8 mouse cellular contexts compared by ENCODE assay signal in genomic region chr6:90537941-90538340, GRCm38 (mm10). TPM values are rescaled to one million over a fixed set of nuclear protein-coding genes. Genes with fewer than 3 reads are reported as not detected.
DNase-seq lines count a peak whose midpoint lies in the region; ATAC-seq and TF ChIP-seq lines count a peak whose summit lies in the region.

No protein-coding gene starts in this region.

- in situ Hi-C loops in CH12.LX (cut with MboI; ENCODE audit: low pct_ligation_motif_present, low pct_unique_long_range_greater_than_20kb, low sequenced_read_pairs) = loop anchor here (25.0 kb wide), 1 partner anchor 876 kb away; no protein-coding TSS in a partner anchor

- TF ChIP-seq POLR2A in CH12.LX (IDR thresholded peaks at IDR 0.05; ENCODE audit: low read depth, low read length) = no peak
- TF ChIP-seq POLR2A in bone marrow macrophage, adult 2 months (IDR thresholded peaks at IDR 0.05; ENCODE audit: borderline replicate concordance, low read depth, low read length) = no peak

- intact Hi-C loops in heart, postnatal 36 days (cut with DNase I) = loop anchor here (1.0 to 5.0 kb wide), 3 partner anchors 37 to 106 kb away; no protein-coding TSS in a partner anchor

- TF ChIP-seq EP300 in CH12.LX (IDR thresholded peaks at IDR 0.05; ENCODE audit: low read length) = no peak

- H3K36me3 ChIP-seq in CH12.LX (replicated peaks in 1 of 2; ENCODE audit: control insufficient read depth in 1 of 2, insufficient read depth in 1 of 2, low read length in 1 of 2) = no peaks in the 10 kb centered on the region
- H3K36me3 ChIP-seq in forebrain, embryonic 10.5 days (replicated peaks) = no peaks in the 10 kb centered on the region
- H3K36me3 ChIP-seq in lung, embryonic 14.5 days (ENCODE audit: insufficient read depth) = no peaks in the 10 kb centered on the region

- peak; percentile 72 for TF ChIP-seq RAD21 in CH12.LX (IDR thresholded peaks at IDR 0.05; ENCODE audit: low read depth, low read length)

- H3K4me2 ChIP-seq in CH12.LX (ENCODE audit: insufficient read depth, low read depth, poor library complexity, severe bottlenecking) = no peak overlapping the region
- no peak overlapping the region for H3K4me2 ChIP-seq in lung, embryonic 14.5 days

- no peak overlapping the region for H3K9ac ChIP-seq in CH12.LX (ENCODE audit: insufficient read depth, low read depth)
- H3K9ac ChIP-seq in lung, embryonic 14.5 days = no peak overlapping the region

- peaks cover 85% of the 10 kb centered on the region for H3K27me3 ChIP-seq in CH12.LX (replicated peaks)
- H3K27me3 ChIP-seq in forebrain, embryonic 10.5 days (ENCODE audit: poor library complexity, severe bottlenecking) = peaks cover 26% of the 10 kb centered on the region
- no peaks in the 10 kb centered on the region for H3K27me3 ChIP-seq in lung, embryonic 14.5 days (ENCODE audit: insufficient read depth, low read length)

- peak; percentile 48 for DNase-seq in CH12.LX (ENCODE audit: extremely low read depth)
- DNase-seq in forebrain, embryonic 10.5 days (ENCODE audit: extremely low spot score, low spot score) = peak; percentile 81
- peak; percentile 81 to 88 for DNase-seq in heart, postnatal 36 days
- peak; percentile 65 to 90 for DNase-seq in layer of hippocampus, adult 8-10 months (ENCODE audit: low spot score in 2 of 2)
- peak; percentile 87 for DNase-seq in lung, embryonic 14.5 days
- peak; percentile 65 for DNase-seq in ovary, postnatal 14 days (ENCODE audit: low spot score)
- peak; percentile 57 to 84 for DNase-seq in thymus, postnatal 10 days (ENCODE audit: low spot score in 2 of 2)

- 9% methylated on average over 7 of the region's 7 CpGs for WGBS in forebrain, embryonic 10.5 days
- WGBS in lung, embryonic 14.5 days = 4% methylated on average over 7 of the region's 7 CpGs

- no peaks in the 10 kb centered on the region for H3K79me2 ChIP-seq in CH12.LX (replicated peaks; ENCODE audit: control insufficient read depth, extremely low read depth, insufficient read depth, poor library complexity, severe bottlenecking)

- H3K4me1 ChIP-seq in CH12.LX (ENCODE audit: control insufficient read depth in 1 of 2, insufficient read depth in 2 of 2) = no peaks in the 10 kb centered on the region
- H3K4me1 ChIP-seq in bone marrow macrophage, adult 2 months (ENCODE audit: control insufficient read depth, insufficient read depth, low read length) = no peaks in the 10 kb centered on the region
- peaks cover 15% of the 10 kb centered on the region; the same call in 1 of the 2 replicates for H3K4me1 ChIP-seq in forebrain, embryonic 10.5 days
- H3K4me1 ChIP-seq in lung, embryonic 14.5 days (ENCODE audit: insufficient read depth) = no peaks in the 10 kb centered on the region

- no peaks in the 10 kb centered on the region for H3K9me3 ChIP-seq in CH12.LX (replicated peaks; ENCODE audit: low read length)
- no peaks in the 10 kb centered on the region for H3K9me3 ChIP-seq in forebrain, embryonic 10.5 days
- H3K9me3 ChIP-seq in lung, embryonic 14.5 days (ENCODE audit: low read depth, low read length) = no peaks in the 10 kb centered on the region

- H3K27ac ChIP-seq in CH12.LX (ENCODE audit: insufficient read depth, low read depth) = no peak overlapping the region
- no peak overlapping the region for H3K27ac ChIP-seq in bone marrow macrophage, adult 2 months (ENCODE audit: insufficient read depth, low read depth, low read length)
- no peak overlapping the region for H3K27ac ChIP-seq in forebrain, embryonic 10.5 days
- no peak overlapping the region for H3K27ac ChIP-seq in lung, embryonic 14.5 days (ENCODE audit: low read depth)

- dilution Hi-C loops in CH12.LX (cut with MboI; ENCODE audit: extremely low pct_ligation_motif_present, extremely low pct_unique_long_range_greater_than_20kb, low sequenced_read_pairs) = no loop called here

- no peak overlapping the region for H3K4me3 ChIP-seq in CH12.LX (replicated peaks in 1 of 3; ENCODE audit: low read depth in 2 of 3, low read length in 2 of 3, poor library complexity in 1 of 3)
- H3K4me3 ChIP-seq in bone marrow macrophage, adult 2 months (ENCODE audit: insufficient read depth, low read length) = no peak overlapping the region
- no peak overlapping the region for H3K4me3 ChIP-seq in forebrain, embryonic 10.5 days
- H3K4me3 ChIP-seq in lung, embryonic 14.5 days (ENCODE audit: low read depth, low read length) = no peak overlapping the region

- TF ChIP-seq CTCF in CH12.LX (conservative IDR thresholded peaks at IDR 0.05 in 1 of 2, IDR thresholded peaks at IDR 0.05 in 1 of 2; ENCODE audit: low read depth in 2 of 2, low read length in 2 of 2) = peak; percentile 50 to 84
- peak; percentile 95 for TF ChIP-seq CTCF in bone marrow macrophage, adult 2 months (IDR thresholded peaks at IDR 0.05; ENCODE audit: low read depth, low read length)
- peak; percentile 93 for TF ChIP-seq CTCF in lung, embryonic 14.5 days (IDR thresholded peaks at IDR 0.05; ENCODE audit: low read depth)

- peak; percentile 82; the same call in 1 of the 2 replicates for ATAC-seq in lung, embryonic 14.5 days (ENCODE audit: insufficient read depth)

TF ChIP-seq in CH12.LX, 34 proteins besides CTCF, POLR2A, EP300 and RAD21:
- TF ChIP-seq GABPA (IDR thresholded peaks at IDR 0.05; ENCODE audit: insufficient replicate concordance, low read depth, low read length) (no peak), USF1 (IDR thresholded peaks at IDR 0.05; ENCODE audit: low read depth, low read length) (no peak), IRF4 (IDR thresholded peaks at IDR 0.05; ENCODE audit: low read depth, low read length) (no peak), BHLHE40 (IDR thresholded peaks at IDR 0.05; ENCODE audit: low read depth, low read length) (0 out of 2 replicates have a peak, but pooled peaks have one; percentile 35), ZMIZ1 (IDR thresholded peaks at IDR 0.05; ENCODE audit: low read depth, low read length) (no peak), CHD2 (IDR thresholded peaks at IDR 0.05; ENCODE audit: low read length) (no peak), MEF2A (IDR thresholded peaks at IDR 0.05; ENCODE audit: borderline replicate concordance, low read depth, low read length) (no peak), MYC (IDR thresholded peaks at IDR 0.05; ENCODE audit: low read depth, low read length) (no peak), SMC3 (IDR thresholded peaks at IDR 0.05; ENCODE audit: low read depth, low read length) (peak; percentile 56), E2F4 (IDR thresholded peaks at IDR 0.05; ENCODE audit: insufficient replicate concordance, low read depth, low read length) (no peak), SIN3A (IDR thresholded peaks at IDR 0.05; ENCODE audit: low read length) (no peak)

RNA-seq across cellular contexts. Expression of gene Aldh1l1, which starts 51.7 kb away (rescaled TPM):
- total RNA-seq in CH12.LX (2012; rRNA removed) = 0.08 and 0.13 TPM in 2 replicates
- 0.07 and 0.11 TPM in 2 replicates for total RNA-seq in CH12.LX (2014; rRNA removed)
- not detected in 2 replicates for polyA plus RNA-seq in CH12.LX (2012; ENCODE audit: insufficient read length, low read depth)
- 7.8 and 10.5 TPM in 2 replicates for polyA plus RNA-seq in bone marrow macrophage, adult 2 months (2012; ENCODE audit: insufficient read depth, insufficient read length, missing spikeins)
- polyA plus RNA-seq in forebrain, embryonic 10.5 days (2016; fragmentation: Nextera tagmentation; extraction: Ambion mirVana) = 1.7 and 2.1 TPM in 2 replicates
- 1 to 10 TPM; 1.9 to 2.2 TPM for total RNA-seq in heart, postnatal 36 days (2021)
- 10 to 100 TPM; 40.8 to 52.0 (median 45.5) TPM for total RNA-seq in layer of hippocampus, adult 8-10 months (2022)
- polyA plus RNA-seq in lung, embryonic 14.5 days (2014; fragmentation: Nextera tagmentation; extraction: Ambion mirVana) = 0.74 and 0.78 TPM in 2 replicates
